Mouse (Mus musculus) testis, adult 2 months (tissue): ENCODE results near the gene Foxj3.

Experiments used
- CTCF ChIP-seq: fragments of 200-500 bp; IDR thresholded peaks from 2 replicates; pipeline ENCODE4 v1.5.1; 2012; ENCODE audit warnings: low read depth, mild to moderate bottlenecking, inconsistent platforms, low read length, moderate library complexity; ENCODE audit not compliant: control insufficient read depth, insufficient read depth, insufficient replicate concordance
- POLR2A ChIP-seq: fragments of 200-500 bp; IDR thresholded peaks from 2 replicates; pipeline ENCODE4 v1.6.1; 2012; ENCODE audit warnings: low read depth, mild to moderate bottlenecking, inconsistent platforms, low read length, moderate library complexity; ENCODE audit not compliant: control insufficient read depth

- TF ChIP-seq CTCF (no peak), POLR2A (no peak)
Observed at GRCm38 (mm10) chr4:119555466-119555865, 18.7 kb downstream of the Foxj3 start.
